Mouse (Mus musculus) bone marrow, adult 2 months (tissue): ENCODE results near the gene Srm. TPM values are rescaled to one million over a fixed set of nuclear protein-coding genes. Genes with fewer than 3 reads are reported as not detected.

Experiments used
- H3K27ac ChIP-seq: fragments of 200-500 bp; 2 replicates; pipeline ENCODE4 v1.5.1; 2012; ENCODE audit warnings: low read depth, mild to moderate bottlenecking, control low read depth, inconsistent platforms, low read length; ENCODE audit not compliant: control insufficient read depth, poor library complexity, insufficient read depth
- H3K4me1 ChIP-seq: fragments of 200-500 bp; 2 replicates; pipeline ENCODE4 v1.6.1; 2011; ENCODE audit warnings: low read length; ENCODE audit not compliant: control insufficient read depth, insufficient read depth
- H3K4me3 ChIP-seq: fragments of 200-500 bp; replicated peaks from 2 replicates; pipeline ENCODE3; 2011; ENCODE audit warnings: mild to moderate bottlenecking, low read depth, low read length, control low read depth; ENCODE audit not compliant: control insufficient read depth
- CTCF ChIP-seq: fragments of 200-500 bp; IDR thresholded peaks from 2 replicates; pipeline ENCODE4 v1.5.1; 2011; ENCODE audit warnings: low read length, control low read depth; ENCODE audit not compliant: control insufficient read depth, insufficient read depth
- POLR2A ChIP-seq: fragments of 200-500 bp; IDR thresholded peaks from 2 replicates; pipeline ENCODE4 v1.6.1; 2011; ENCODE audit warnings: low read depth, mild to moderate bottlenecking, control low read depth, low read length, borderline replicate concordance; ENCODE audit not compliant: control insufficient read depth
- WGBS: fragments of 180-500 bp; shearing (Covaris S2); methylation state at CpG from one replicate; pipeline ENCODE4 v1.1.7; 2018; 5-methylcytosine and 5-hydroxymethylcytosine counted together
- polyA plus RNA-seq: library from polyadenylated mRNA; stranded (reverse); fragments of >200 nt; gene quantifications from 2 replicates; pipeline ENCODE4 v1.2.4, GENCODE M21; 2011; ENCODE audit warnings: low replicate concordance; ENCODE audit not compliant: missing spikeins, insufficient read depth, insufficient read length

Srm gene
- polyA plus RNA-seq, 1 experiment, result 24.6 TPM

- no peak overlapping the region for H3K27ac ChIP-seq
- peaks cover 6% of the 10 kb centered on the region for H3K4me1 ChIP-seq
- WGBS, result 83% methylated on average over 9 of the region's 9 CpGs
- no peak overlapping the region for H3K4me3 ChIP-seq
- TF ChIP-seq CTCF (no peak), POLR2A (no peak)
Measured at GRCm38 (mm10) chr4:148580765-148581164, 10.5 kb upstream of the Srm start.

DNA sequence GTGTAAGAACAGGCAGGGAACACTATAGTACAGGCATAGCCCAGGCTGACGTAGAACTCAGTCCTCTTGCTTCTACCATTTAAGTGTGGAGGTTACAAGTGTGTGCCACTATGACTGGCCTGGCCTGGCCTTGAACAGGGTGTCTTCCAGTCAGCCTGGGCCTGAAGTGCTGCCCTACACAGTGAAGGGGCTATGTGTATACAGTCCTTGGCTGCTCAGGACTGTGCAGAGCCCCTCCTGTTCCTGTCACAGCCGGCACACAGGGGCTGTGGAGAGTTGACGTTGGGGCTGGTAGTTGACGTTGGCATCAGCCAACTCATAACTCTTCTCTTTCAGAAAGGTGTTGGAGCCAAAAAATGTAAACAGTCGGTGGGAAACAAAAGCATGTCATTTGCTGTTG is 9.9 kb upstream of the Srm start:
- Histone ChIP-seq H3K4me1 (peaks cover 6% of the 10 kb centered on the region), H3K27ac (no peak overlapping the region), H3K4me3 (no peak overlapping the region)
- WGBS, result 91% methylated on average over 5 of the region's 5 CpGs
- TF ChIP-seq POLR2A, result no peak
- no peak for TF ChIP-seq CTCF

DNA sequence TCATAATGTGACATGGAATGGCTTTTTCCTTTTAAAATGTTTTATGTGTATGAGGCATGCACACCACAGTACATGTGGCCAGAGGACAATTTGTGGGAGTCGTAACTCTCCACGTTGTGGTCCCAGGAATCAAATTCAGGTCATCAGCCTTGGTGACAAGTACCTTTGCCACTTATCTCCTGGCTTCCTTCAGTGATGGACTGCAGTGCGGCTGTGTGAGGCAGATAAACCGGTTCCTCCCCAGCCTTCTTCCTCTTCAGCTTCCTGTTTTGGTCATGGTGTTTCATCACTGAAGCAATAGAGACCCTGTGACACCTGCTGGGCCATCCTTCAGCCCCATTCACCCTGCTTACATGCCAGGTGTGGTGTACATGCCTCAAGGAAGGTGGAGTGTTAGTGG is 8.0 kb upstream of the Srm start:
- Histone ChIP-seq H3K27ac (peak overlapping the region; percentile 34; the same call in 1 of the 2 replicates), H3K4me1 (peaks cover 6% of the 10 kb centered on the region), H3K4me3 (no peak overlapping the region)
- 4% methylated on average over 4 of the region's 4 CpGs for WGBS
- no peak for TF ChIP-seq CTCF
- no peak for TF ChIP-seq POLR2A

DNA sequence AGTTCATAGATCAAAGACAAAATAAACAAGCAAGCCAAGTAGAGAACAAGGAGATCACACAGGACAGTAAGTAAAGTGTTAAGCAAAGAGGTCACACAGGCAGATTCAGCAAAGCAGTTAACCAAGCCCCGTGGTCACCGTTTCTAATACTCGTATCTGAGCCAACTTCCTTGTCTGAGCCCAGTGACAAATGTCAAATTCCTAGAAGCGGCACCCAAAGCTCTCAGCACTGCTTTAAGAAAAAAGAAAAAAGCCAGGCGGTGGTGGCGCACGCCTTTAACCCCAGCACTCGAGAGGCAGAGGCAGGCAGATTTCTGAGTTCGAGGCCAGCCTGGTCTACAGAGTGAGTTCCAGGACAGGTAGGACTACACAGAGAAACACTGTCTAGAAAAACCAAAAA is 4.7 kb upstream of the Srm start:
- TF ChIP-seq POLR2A (no peak), CTCF (no peak)
- no peak overlapping the region for H3K4me3 ChIP-seq
- WGBS, result 26% methylated on average over 9 of the region's 9 CpGs
- H3K4me1 ChIP-seq, result peaks cover 8% of the 10 kb centered on the region
- no peak overlapping the region for H3K27ac ChIP-seq

DNA sequence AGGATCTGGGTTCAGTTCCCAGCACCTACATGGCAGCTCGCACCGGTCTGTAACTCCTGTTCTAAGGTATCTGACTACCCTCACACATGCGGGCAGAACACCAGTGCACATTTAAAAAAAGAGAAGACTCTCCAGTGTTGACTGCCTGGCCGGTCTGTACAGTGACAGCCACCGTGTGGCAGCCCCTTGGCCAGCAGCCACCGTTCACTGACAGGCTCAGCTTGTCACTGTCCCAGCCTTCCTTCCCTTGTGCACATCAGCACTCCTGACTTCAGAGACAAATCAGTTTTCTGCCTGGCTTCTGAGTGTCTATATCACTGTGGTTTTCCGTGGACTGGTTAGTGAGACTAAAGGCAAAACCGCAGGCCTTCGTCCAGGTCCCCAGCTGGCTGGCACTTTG is 2.5 kb upstream of the Srm start:
- WGBS, result 51% methylated on average over 9 of the region's 9 CpGs

DNA sequence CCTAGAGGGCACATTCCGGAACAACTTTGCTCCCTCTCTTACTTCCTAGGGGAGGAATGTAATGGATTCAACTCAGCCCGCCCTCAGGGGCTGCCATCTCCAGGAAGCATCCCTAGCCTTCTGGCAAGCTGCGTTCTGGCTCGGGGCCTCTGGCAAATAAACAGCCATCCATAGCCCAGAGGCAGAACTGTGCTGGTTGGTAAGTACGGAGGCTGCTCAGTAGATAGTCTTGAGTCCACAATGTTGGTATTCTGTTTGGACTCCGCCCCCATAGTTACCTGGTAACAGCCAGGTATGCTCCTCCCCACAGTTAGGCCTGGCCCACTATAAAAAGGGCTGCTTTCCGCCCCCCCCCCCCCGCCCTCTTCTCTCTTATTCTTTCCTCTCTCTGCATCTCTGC is 1.7 kb upstream of the Srm start:
- TF ChIP-seq POLR2A (no peak), CTCF (no peak)

More for the DNA sequence above, 2.5 kb upstream of the Srm start:
- H3K27ac ChIP-seq, result no peak overlapping the region
- H3K4me1 ChIP-seq, result peaks cover 5% of the 10 kb centered on the region; the same call in 1 of the 2 replicates
- TF ChIP-seq CTCF, result no peak
- no peak for TF ChIP-seq POLR2A
- H3K4me3 ChIP-seq, result no peak overlapping the region

DNA sequence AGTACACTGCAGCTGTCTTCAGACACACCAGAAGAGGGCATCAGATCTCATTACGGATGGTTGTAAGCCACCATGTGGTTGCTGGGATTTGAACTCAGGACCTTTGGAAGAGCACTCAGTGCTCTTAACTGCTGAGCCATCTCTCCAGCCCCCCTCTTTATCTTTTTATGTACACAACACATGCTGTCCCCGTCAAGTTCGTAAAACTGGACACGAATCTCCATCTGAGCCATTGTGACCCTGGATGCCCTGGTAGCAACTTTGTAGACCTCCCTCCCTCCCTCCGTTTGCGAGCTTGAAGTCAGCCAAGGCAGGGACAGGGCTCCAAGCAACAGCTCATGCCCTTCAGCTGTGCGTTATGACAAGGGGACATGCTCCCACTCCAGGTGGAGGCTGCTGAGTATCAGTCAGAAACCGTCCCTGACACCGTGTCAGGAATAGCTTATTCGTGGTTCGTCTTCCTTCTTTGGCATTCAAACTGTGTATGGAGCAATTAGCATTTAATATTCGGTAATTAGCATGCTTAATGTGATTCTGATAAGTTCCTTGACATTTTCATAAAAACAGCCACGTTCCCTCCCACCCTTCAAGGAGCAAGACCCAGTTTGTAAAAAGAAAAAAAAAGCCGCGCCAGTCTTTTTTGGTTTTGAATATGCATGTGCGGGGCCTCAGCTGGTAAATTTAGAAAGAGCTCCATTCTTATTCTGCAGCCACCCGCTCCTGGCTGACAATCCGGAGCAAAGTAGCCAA is 707 bp upstream of the Srm start:
- peak overlapping the region; percentile 85 for H3K4me3 ChIP-seq
- 4% methylated on average over 18 of the region's 18 CpGs for WGBS
- TF ChIP-seq CTCF (no peak), POLR2A (no peak)
- peak overlapping the region; percentile 46; the same call in 1 of the 2 replicates for H3K27ac ChIP-seq
- peaks cover 5% of the 10 kb centered on the region; the same call in 1 of the 2 replicates for H3K4me1 ChIP-seq

More for the DNA sequence above, 1.7 kb upstream of the Srm start:
- Histone ChIP-seq H3K4me3 (no peak overlapping the region), H3K27ac (no peak overlapping the region), H3K4me1 (peaks cover 5% of the 10 kb centered on the region; the same call in 1 of the 2 replicates)
- WGBS, result 84% methylated on average over 7 of the region's 8 CpGs

- under 1% methylated on average over 52 of the region's 53 CpGs for WGBS
- TF ChIP-seq POLR2A (no peak), CTCF (no peak)
- Histone ChIP-seq H3K4me1 (peaks cover 5% of the 10 kb centered on the region; the same call in 1 of the 2 replicates), H3K4me3 (peak overlapping the region; percentile 76), H3K27ac (peak overlapping the region; percentile 14; the same call in 1 of the 2 replicates)
Measured at GRCm38 (mm10) chr4:148591637-148592380, 506 bp downstream of the Srm start.
